Mouse (Mus musculus) lung, adult 2 months (tissue): ENCODE results near the gene Zc3h18.

Experiments used
- CTCF ChIP-seq: fragments of 200-500 bp; IDR thresholded peaks from 2 replicates; pipeline ENCODE4 v1.5.1; 2011; ENCODE audit warnings: mild to moderate bottlenecking, low read length, control low read depth; ENCODE audit not compliant: insufficient read depth
- POLR2A ChIP-seq: fragments of 200-500 bp; IDR thresholded peaks from 2 replicates; pipeline ENCODE4 v1.6.1; 2011; ENCODE audit warnings: low read depth, mild to moderate bottlenecking, control low read depth, low read length, borderline replicate concordance; ENCODE audit errors: extremely low read depth

GRCm38 (mm10) chr8:122437708-122438331 is 61.4 kb downstream of the Zc3h18 start:
- no peak for TF ChIP-seq CTCF
- no peak for TF ChIP-seq POLR2A
